Comparison of ENCODE assay signal across 8 mouse cellular contexts in genomic region chr10:127521611-127522080, GRCm38 (mm10). TPM values are rescaled to one million over a fixed set of nuclear protein-coding genes. Genes with fewer than 3 reads are reported as not detected.
DNase-seq lines count a peak whose midpoint lies in the region; ATAC-seq lines count a peak whose summit lies in the region.

No protein-coding gene starts in this region.

- ATAC-seq in erythroid progenitor cell, adult 5-6 weeks (replicated peaks; ENCODE audit: low FRiP score, poor library complexity, severe bottlenecking) = peak; percentile 59
- peak; percentile 69 for ATAC-seq in liver, embryonic 11.5 days (replicated peaks; ENCODE audit: low FRiP score)

- H3K4me1 ChIP-seq in liver, embryonic 11.5 days (replicated peaks; ENCODE audit: control insufficient read depth, insufficient read depth, low read length) = peaks cover 40% of the 10 kb centered on the region

- H3K27me3 ChIP-seq in liver, embryonic 11.5 days (replicated peaks; ENCODE audit: control insufficient read depth, insufficient read depth, low read length) = peaks cover 35% of the 10 kb centered on the region

- no peaks in the 10 kb centered on the region for H3K9me3 ChIP-seq in liver, embryonic 11.5 days (ENCODE audit: control insufficient read depth, low read length)

- peak overlapping the region; percentile 68 for H3K4me3 ChIP-seq in liver, embryonic 11.5 days (ENCODE audit: low read depth, low read length)

- H3K4me2 ChIP-seq in liver, embryonic 11.5 days = peak overlapping the region; percentile 88

- H3K36me3 ChIP-seq in liver, embryonic 11.5 days (ENCODE audit: control insufficient read depth, insufficient read depth, low read length) = peaks cover 36% of the 10 kb centered on the region

- WGBS in liver, embryonic 11.5 days = 4% methylated on average over 12 of the region's 12 CpGs

- peak overlapping the region; percentile 84 for H3K27ac ChIP-seq in liver, embryonic 11.5 days (ENCODE audit: low read depth, low read length)

- DNase-seq in embryo, embryonic 10.5 days (ENCODE audit: low spot score) = peak; percentile 7
- DNase-seq in embryo, embryonic 9.5 days (ENCODE audit: extremely low spot score) = no peak
- peak; percentile 46 for DNase-seq in CD4-positive, CD25-positive, alpha-beta regulatory T cell, adult 2 months (ENCODE audit: low read depth, low spot score)
- DNase-seq in liver, embryonic 11.5 days (ENCODE audit: low spot score) = no peak
- DNase-seq in yolk sac, embryonic 10.5 days (ENCODE audit: low spot score) = peak; percentile 36
- DNase-seq in cerebellum, postnatal 25 days = no peak
- DNase-seq in cerebellum, adult 18-20 months = no peak

- H3K9ac ChIP-seq in liver, embryonic 11.5 days (ENCODE audit: low read depth, low read length) = peak overlapping the region; percentile 85

RNA-seq across cellular contexts. Expression of gene Shmt2, which starts 0.6 kb away (rescaled TPM):
- 17.2 and 28.1 TPM in 2 replicates for total RNA-seq in erythroid progenitor cell, adult 5-6 weeks (2015; ENCODE audit: low replicate concordance)
- 21.4 and 24.8 TPM in 2 replicates for total RNA-seq in erythroid progenitor cell, adult 5-6 weeks (2017; ENCODE audit: low replicate concordance)
- 261 and 286 TPM in 2 replicates for polyA plus RNA-seq in liver, embryonic 11.5 days (2014; fragmentation: Nextera tagmentation; extraction: Ambion mirVana)

RNA-seq across cellular contexts. Expression of gene Ndufa4l2, which starts 6.9 kb away (rescaled TPM):
- total RNA-seq in erythroid progenitor cell, adult 5-6 weeks (2015; ENCODE audit: low replicate concordance) = not detected in 2 replicates
- total RNA-seq in erythroid progenitor cell, adult 5-6 weeks (2017; ENCODE audit: low replicate concordance) = not detected in 2 replicates
- 34.2 TPM in 2 replicates for polyA plus RNA-seq in liver, embryonic 11.5 days (2014; fragmentation: Nextera tagmentation; extraction: Ambion mirVana)

RNA-seq across cellular contexts. Expression of gene Nxph4, which starts 12.7 kb away (rescaled TPM):
- not detected in 2 replicates for total RNA-seq in erythroid progenitor cell, adult 5-6 weeks (2015; ENCODE audit: low replicate concordance)
- not detected in 2 replicates for total RNA-seq in erythroid progenitor cell, adult 5-6 weeks (2017; ENCODE audit: low replicate concordance)
- 0.56 TPM in 1 of 2 replicates, not detected in the other for polyA plus RNA-seq in liver, embryonic 11.5 days (2014; fragmentation: Nextera tagmentation; extraction: Ambion mirVana)

RNA-seq across cellular contexts. Expression of gene Stac3, which starts 20.2 kb away (rescaled TPM):
- total RNA-seq in erythroid progenitor cell, adult 5-6 weeks (2015; ENCODE audit: low replicate concordance) = not detected in 2 replicates
- not detected in 2 replicates for total RNA-seq in erythroid progenitor cell, adult 5-6 weeks (2017; ENCODE audit: low replicate concordance)
- 0.32 and 0.39 TPM in 2 replicates for polyA plus RNA-seq in liver, embryonic 11.5 days (2014; fragmentation: Nextera tagmentation; extraction: Ambion mirVana)

Comparison
In these comparisons a context has a peak if more than half of its experiments do, and no peak if none do; other contexts are left out.
1. DNase-seq: peak in embryo, embryonic 10.5 days (single experiment), CD4-positive, CD25-positive, alpha-beta regulatory T cell, adult 2 months (single experiment) and yolk sac, embryonic 10.5 days (single experiment); none in embryo, embryonic 9.5 days (single experiment), liver, embryonic 11.5 days (single experiment), cerebellum, postnatal 25 days (0 of 2) and cerebellum, adult 18-20 months (0 of 2).